Mouse (Mus musculus) bone marrow macrophage, adult 2 months (primary cell): ENCODE results near the gene Bcl2l11.

Source experiments
- CTCF ChIP-seq: IDR thresholded peaks from 2 replicates; pipeline ENCODE4 v1.5.1; 2012; ENCODE audit warnings: low read depth, mild to moderate bottlenecking, low read length, moderate library complexity
- POLR2A ChIP-seq: IDR thresholded peaks from 2 replicates; pipeline ENCODE4 v1.6.1; 2012; ENCODE audit warnings: mild to moderate bottlenecking, low read depth, low read length, borderline replicate concordance

DNA sequence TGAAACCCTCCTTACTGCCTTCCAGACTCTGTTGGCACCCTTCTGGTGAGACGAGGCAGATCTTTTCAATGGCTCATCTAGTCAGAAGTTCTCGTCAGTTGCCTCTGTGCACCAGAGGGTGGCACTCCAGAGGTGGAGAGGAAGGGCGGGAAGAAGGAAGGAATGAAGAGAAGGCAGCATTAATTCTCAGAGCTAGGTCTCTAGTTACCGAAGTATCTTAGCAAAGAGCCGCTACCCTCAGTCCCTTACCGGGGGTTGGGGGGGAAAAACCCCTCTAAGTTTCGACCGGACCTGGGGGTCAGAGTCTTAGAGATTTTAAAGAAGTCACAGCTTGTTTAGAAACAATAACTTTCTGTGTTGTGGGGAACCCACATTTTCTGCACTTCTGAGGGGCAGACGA, 3.3 kb upstream of the Bcl2l11 start:
- TF ChIP-seq CTCF, result peak; percentile 60
- TF ChIP-seq POLR2A, result no peak
